Mouse (Mus musculus): ENCODE measurements around the gene Sema3a.

The Sema3a gene

GRCm38 (mm10) chr5:13327281-13327680 is 202.1 kb downstream of the Sema3a start:
- DNase-seq: no peak

GRCm38 (mm10) chr5:13331412-13331811 is 206.2 kb downstream of the Sema3a start:
- DNase-seq: no peak

- DNase-seq: no peak
Measured at GRCm38 (mm10) chr5:13337665-13338064, 212.5 kb downstream of the Sema3a start.

GRCm38 (mm10) chr5:13347068-13347467 is 221.9 kb downstream of the Sema3a start:
- no peak for DNase-seq

GRCm38 (mm10) chr5:13351611-13352010 is 226.4 kb downstream of the Sema3a start:
- no peak for DNase-seq

GRCm38 (mm10) chr5:13352995-13353394 is 227.8 kb downstream of the Sema3a start:
- no peak for DNase-seq

- no peak for DNase-seq
Measured at GRCm38 (mm10) chr5:13353539-13353938, 228.3 kb downstream of the Sema3a start.

GRCm38 (mm10) chr5:13354913-13355312 is 229.7 kb downstream of the Sema3a start:
- no peak for DNase-seq

- DNase-seq: no peak
Measured at GRCm38 (mm10) chr5:13358770-13359169, 233.6 kb downstream of the Sema3a start.

- no peak for DNase-seq
Measured at GRCm38 (mm10) chr5:13360711-13361110, 235.5 kb downstream of the Sema3a start.

GRCm38 (mm10) chr5:13365108-13365507 is 239.9 kb downstream of the Sema3a start:
- no peak for DNase-seq

GRCm38 (mm10) chr5:13379223-13379622 is 254.0 kb downstream of the Sema3a start:
- no peak for DNase-seq

GRCm38 (mm10) chr5:13384047-13384446 is 258.8 kb downstream of the Sema3a start:
- DNase-seq: no peak

GRCm38 (mm10) chr5:13384714-13385113 is 259.5 kb downstream of the Sema3a start:
- no peak for DNase-seq

GRCm38 (mm10) chr5:13386603-13387002 is 261.4 kb downstream of the Sema3a start:
- no peak for DNase-seq

GRCm38 (mm10) chr5:13387679-13388078 is 262.5 kb downstream of the Sema3a start:
- no peak for DNase-seq

- DNase-seq: no peak
Measured at GRCm38 (mm10) chr5:13389995-13390394, 264.8 kb downstream of the Sema3a start.

GRCm38 (mm10) chr5:13405432-13405831 is 280.2 kb downstream of the Sema3a start:
- DNase-seq: no peak

- no peak for DNase-seq
Measured at GRCm38 (mm10) chr5:13406131-13406530, 280.9 kb downstream of the Sema3a start.

- DNase-seq: no peak
Measured at GRCm38 (mm10) chr5:13411920-13412319, 286.7 kb downstream of the Sema3a start.

GRCm38 (mm10) chr5:13413915-13414525 is 288.8 kb downstream of the Sema3a start:
- DNase-seq: no peak

- no peak for DNase-seq
Measured at GRCm38 (mm10) chr5:13416960-13417710, 291.9 kb downstream of the Sema3a start.

- no peak for DNase-seq
Measured at GRCm38 (mm10) chr5:13421276-13421925, 296.2 kb downstream of the Sema3a start.

GRCm38 (mm10) chr5:13428702-13429101 is 303.5 kb downstream of the Sema3a start:
- DNase-seq: no peak

All from spleen, adult 18-20 months (tissue).